Mouse (Mus musculus): ENCODE measurements at regions not wholly inside any gene's neighbourhood (a gene's known extent, or its start where the extent isn't known, plus 50 kb on each side); places are given as distances from the start of the nearest gene placed in this dataset.

GRCm38 (mm10) chr8:31314692-31315358 lies 2113.7 kb upstream of the 5930422O12Rik start:
- CTCF ChIA-PET: no interaction called here

GRCm38 (mm10) chr8:31315359-31315705 lies 2113.2 kb upstream of the 5930422O12Rik start:
- ChIA-PET CTCF (no interaction called here), POLR2A (no interaction called here)

More at GRCm38 (mm10) chr8:31314692-31315358, 2113.7 kb upstream of the 5930422O12Rik start:
- POLR2A ChIA-PET: interaction anchor here in 1 of 4 experiments (0.5 kb wide), 1 partner anchor 68 kb away, joined by 6 read pairs; no protein-coding TSS in a partner anchor

- CTCF ChIA-PET: no interaction called here
- POLR2A ChIA-PET: no interaction called here
Measured at GRCm38 (mm10) chr8:31333545-31334297, 2094.8 kb upstream of the 5930422O12Rik start.

DNA sequence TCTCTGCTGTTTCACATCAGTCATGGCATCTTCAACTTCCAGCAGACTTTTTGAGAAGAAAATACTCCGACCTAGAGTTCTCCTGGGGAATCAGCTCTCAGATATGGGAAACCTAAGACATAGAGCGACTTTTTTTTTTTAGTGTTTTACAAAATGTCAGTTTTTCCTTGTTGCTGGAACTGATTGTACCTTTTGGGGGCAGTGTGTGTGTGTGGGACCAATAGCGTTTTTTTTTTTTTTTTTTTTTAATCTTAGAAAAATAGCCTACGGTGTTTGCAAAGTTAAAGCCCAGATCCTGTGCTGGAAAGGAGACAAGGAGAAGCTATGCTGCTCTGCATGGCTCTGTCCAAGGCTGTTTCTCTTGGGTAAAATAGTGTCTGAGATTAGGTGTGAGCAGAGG lies 2080.0 kb upstream of the 5930422O12Rik start:
- POLR2A ChIA-PET: no interaction called here

DNA sequence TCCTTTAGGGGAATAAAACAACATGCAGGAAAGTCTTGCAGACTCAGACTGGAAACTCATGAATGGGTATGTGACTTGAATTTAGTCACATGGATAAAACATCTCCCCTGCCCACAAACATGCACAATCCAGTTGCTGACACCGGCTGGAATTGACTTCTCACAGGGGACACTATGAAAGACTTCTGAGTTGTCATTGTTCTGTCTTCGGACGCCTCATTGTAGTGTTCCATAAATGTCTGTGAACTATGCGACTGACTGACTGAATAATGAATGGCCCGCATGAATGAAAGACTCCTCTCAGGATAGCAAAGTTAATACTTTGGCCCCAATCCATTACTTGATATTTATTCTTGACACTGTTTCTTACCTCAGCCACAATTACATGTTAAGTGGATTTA lies 2058.9 kb upstream of the 5930422O12Rik start:
- CTCF ChIA-PET: no interaction called here
- POLR2A ChIA-PET: no interaction called here

More for the DNA sequence above, 2080.0 kb upstream of the 5930422O12Rik start:
- CTCF ChIA-PET: no interaction called here

DNA sequence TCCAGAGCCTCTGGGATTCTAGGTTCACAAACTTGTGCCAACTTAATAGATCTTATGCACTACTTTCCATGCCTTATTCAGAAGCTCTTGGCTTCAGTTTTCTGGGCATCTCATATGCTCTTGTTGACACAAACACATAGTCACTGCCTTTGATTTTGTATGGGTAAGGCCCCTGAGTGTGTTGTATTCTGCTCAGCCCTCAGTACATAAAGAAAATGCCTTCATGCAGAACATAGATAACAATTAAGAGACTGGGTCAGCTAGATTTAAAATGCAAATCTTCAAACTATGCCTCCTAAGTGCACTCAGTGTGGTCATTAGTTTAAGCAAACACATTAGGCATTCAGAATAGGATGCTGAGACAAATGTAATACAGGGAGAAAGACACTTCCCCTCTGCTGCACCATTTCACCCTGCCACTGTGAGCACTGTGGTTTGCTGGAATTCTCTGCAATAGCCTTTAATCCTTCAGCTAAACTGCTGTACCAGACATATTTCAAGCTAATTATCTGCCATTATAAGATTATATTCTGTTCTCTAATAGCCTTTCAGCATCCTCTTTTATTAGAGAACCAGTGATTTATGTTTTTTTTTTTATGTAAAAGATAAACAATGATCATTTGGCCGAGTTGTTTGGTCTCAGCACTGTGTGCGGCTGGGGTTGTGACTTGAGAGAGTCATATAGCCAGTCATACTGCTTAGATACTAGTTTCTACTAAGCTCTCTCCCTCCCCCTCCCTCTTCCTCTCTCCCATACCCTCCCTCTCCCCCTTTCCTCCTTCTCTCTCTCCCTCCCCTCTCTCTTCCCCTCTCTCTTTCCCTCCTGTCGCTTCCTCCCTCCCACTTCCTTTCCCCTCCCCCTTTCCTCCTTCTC lies 2058.1 kb upstream of the 5930422O12Rik start:
- ChIA-PET POLR2A (no interaction called here), CTCF (no interaction called here)

- CTCF ChIA-PET: interaction anchor here in 2 of 4 experiments (0.6 to 0.8 kb wide), 2 partner anchors 14 to 117 kb away, joined by 3 read pairs; no protein-coding TSS in a partner anchor
- POLR2A ChIA-PET: no interaction called here
Measured at GRCm38 (mm10) chr8:31371656-31372055, 2056.9 kb upstream of the 5930422O12Rik start.

- ChIA-PET CTCF (no interaction called here), POLR2A (no interaction called here)
Measured at GRCm38 (mm10) chr8:31372397-31372796, 2056.1 kb upstream of the 5930422O12Rik start.

- CTCF ChIA-PET: no interaction called here
- POLR2A ChIA-PET: interaction anchor here in 1 of 4 experiments (0.7 kb wide), 1 partner anchor 272 kb away, joined by 5 read pairs; no protein-coding TSS in a partner anchor
Measured at GRCm38 (mm10) chr8:31373140-31373787, 2055.2 kb upstream of the 5930422O12Rik start.

GRCm38 (mm10) chr8:31377698-31378334 lies 2050.7 kb upstream of the 5930422O12Rik start:
- CTCF ChIA-PET: no interaction called here
- POLR2A ChIA-PET: no interaction called here

- POLR2A ChIA-PET: no interaction called here
- CTCF ChIA-PET: no interaction called here
Measured at GRCm38 (mm10) chr8:31404811-31405210, 2023.7 kb upstream of the 5930422O12Rik start.

GRCm38 (mm10) chr8:31422241-31422640 lies 2006.3 kb upstream of the 5930422O12Rik start:
- ChIA-PET POLR2A (no interaction called here), CTCF (no interaction called here)

- CTCF ChIA-PET: no interaction called here
- POLR2A ChIA-PET: interaction anchor here in 1 of 4 experiments (0.5 to 1.4 kb wide), 2 partner anchors 10 to 1447 kb away, joined by 3 to 7 read pairs; no protein-coding TSS in a partner anchor
Measured at GRCm38 (mm10) chr8:31427706-31428105, 2000.8 kb upstream of the 5930422O12Rik start.

DNA sequence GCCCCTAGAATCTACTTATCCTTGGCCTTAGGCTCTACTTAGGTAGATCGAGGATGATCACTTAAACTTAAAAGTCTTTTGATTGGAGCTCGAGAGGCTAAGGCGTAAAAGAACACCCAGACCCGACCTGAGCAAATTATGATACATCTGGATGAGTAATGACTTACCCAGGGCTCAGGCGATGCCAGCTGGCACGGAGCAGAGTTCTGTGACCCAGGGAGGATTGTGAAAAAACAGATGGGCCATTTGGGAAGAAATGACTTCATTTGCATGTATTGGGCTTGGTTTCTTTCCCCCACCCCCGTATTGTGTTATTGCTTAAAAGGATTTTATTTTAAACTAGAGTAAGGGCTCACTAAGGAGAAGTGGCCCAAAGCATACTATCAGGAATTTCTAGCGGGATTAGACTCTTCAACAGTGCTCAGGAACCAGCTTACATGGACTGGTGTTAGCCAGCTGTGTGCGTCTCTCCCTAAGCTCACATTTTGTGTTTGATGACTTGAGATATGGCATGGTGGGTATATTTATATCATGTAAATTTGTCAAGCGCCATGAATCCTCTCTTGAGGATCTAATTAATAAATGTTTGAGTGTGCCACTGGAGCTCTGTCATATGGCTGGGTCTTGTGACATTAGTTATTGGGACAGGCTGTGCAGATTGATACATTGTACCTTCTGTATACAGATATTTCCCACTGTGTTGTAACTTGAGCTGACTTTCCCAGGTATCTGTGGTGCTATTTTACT lies 1991.9 kb upstream of the 5930422O12Rik start:
- ChIA-PET POLR2A (no interaction called here), CTCF (no interaction called here)

- ChIA-PET CTCF (interaction anchor here in 1 of 4 experiments (0.6 kb wide), 1 partner anchor 486 kb away, joined by 6 read pairs; no protein-coding TSS in a partner anchor), POLR2A (no interaction called here)
Measured at GRCm38 (mm10) chr8:31444834-31445233, 1983.7 kb upstream of the 5930422O12Rik start.

DNA sequence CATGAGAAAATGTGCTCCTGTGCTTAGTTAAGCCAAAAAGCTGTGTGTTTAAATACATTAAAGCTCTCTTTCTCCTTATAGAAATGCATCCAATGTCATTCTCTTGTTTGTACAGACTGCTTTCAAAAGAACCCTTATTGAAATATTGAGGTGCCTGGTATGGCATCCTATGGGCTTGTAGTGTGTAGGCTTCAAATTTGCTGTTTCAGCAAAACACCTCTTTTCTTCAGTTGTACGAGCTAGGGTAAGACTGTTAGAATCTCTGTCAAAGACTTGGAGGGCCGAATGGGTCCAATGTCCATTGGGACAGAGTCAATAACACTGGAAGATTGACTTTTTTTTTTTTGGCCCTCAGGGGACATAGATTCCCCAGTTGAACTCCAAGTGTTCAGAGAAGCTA lies 1980.5 kb upstream of the 5930422O12Rik start:
- POLR2A ChIA-PET: no interaction called here
- CTCF ChIA-PET: interaction anchor here in 1 of 4 experiments (0.6 kb wide), 1 partner anchor 96 kb away, joined by 7 read pairs; no protein-coding TSS in a partner anchor

DNA sequence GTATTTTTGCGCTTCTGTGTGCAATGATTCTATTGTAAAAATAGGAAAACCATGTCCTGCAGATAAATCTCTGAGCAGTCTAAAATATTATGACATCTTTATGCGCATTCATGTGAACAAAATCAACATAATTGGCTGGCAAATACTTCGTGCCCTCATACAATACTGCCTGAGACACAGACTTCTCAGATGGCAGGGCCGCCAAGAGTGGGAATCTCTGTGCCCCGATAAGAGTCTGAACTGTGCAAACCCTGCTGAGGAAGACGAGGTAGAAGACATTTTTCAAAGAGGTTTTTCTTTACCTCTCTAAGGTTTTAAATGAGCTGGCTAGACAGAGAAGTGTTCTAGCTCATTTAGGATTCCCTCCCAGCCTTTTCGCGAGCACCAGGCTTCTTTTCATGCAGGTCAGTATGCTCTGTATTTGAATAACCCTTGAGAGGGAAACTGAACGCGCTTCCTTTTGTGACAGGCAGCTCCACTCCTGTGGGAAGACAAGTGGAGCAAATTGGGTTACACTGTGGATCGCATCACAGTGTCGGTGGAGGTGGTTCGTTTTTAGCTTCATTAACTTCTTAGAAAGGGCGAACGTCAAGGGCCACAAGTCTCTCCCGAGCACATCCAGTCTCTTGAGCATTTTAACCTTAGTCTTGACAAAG lies 1973.6 kb upstream of the 5930422O12Rik start:
- POLR2A ChIA-PET: no interaction called here
- CTCF ChIA-PET: interaction anchor here in 1 of 4 experiments (0.6 kb wide), 1 partner anchor 327 kb away, joined by 4 read pairs; no protein-coding TSS in a partner anchor

DNA sequence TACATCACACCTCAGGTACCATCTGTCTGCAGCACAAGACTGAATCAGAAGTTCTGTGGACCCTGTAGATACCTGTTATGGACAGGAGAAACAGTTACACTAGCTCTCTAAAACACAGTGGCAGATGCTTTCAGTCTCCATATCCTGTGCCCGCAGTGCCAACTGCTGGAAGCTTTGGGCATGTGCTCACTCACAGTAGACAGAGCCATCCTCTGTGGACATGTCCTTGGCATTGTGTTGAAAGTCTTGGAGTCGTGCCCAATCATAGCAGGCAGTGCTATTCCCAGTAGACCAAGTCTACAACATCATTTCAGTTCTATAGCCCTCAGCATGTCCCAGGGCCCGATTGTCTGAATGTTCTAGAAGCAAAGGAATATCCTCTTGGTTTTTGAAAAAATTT lies 1968.2 kb upstream of the 5930422O12Rik start:
- POLR2A ChIA-PET: interaction anchor here in 1 of 4 experiments (0.6 kb wide), 1 partner anchor 260 kb away, joined by 3 read pairs; no protein-coding TSS in a partner anchor
- CTCF ChIA-PET: no interaction called here

Measured in embryonic stem cell, embryonic (primary cell).